Mouse (Mus musculus) CH12.LX (cell line): Measurements from ENCODE around the gene Hs3st6.

ENCODE experiments used
- BHLHE40 ChIP-seq: IDR thresholded peaks from 2 replicates; pipeline ENCODE4 v1.6.1; 2011; ENCODE audit warnings: mild to moderate bottlenecking, low read depth, low read length, improper control_type of control experiment
- CHD1 ChIP-seq: IDR thresholded peaks from 2 replicates; pipeline ENCODE4 v1.6.1; 2012; ENCODE audit warnings: low read depth, low read length, improper control_type of control experiment, inconsistent platforms
- CTCF ChIP-seq, 2 experiments: IDR thresholded peaks in 1 of 2; conservative IDR thresholded peaks in 1 of 2; 2 replicates each; pipeline ENCODE4 v1.5.1; 2011 to 2012; ENCODE audit warnings: low read depth in 2 of 2, low read length in 2 of 2, improper control_type of control experiment in 1 of 2, inconsistent platforms in 1 of 2, mild to moderate bottlenecking in 1 of 2, moderate library complexity in 1 of 2
- EP300 ChIP-seq: IDR thresholded peaks from 2 replicates; pipeline ENCODE4 v1.6.1; 2011; ENCODE audit warnings: low read length, improper control_type of control experiment
- HCFC1 ChIP-seq: IDR thresholded peaks from 2 replicates; pipeline ENCODE4 v1.6.1; 2012; ENCODE audit warnings: low read depth, mild to moderate bottlenecking, inconsistent platforms, low read length, improper control_type of control experiment
- MAX ChIP-seq: IDR thresholded peaks from 2 replicates; pipeline ENCODE4 v1.6.1; 2011; ENCODE audit warnings: low read length, improper control_type of control experiment
- MEF2A ChIP-seq: IDR thresholded peaks from 2 replicates; pipeline ENCODE4 v1.6.1; 2014; ENCODE audit warnings: low read depth, mild to moderate bottlenecking, inconsistent platforms, low read length, improper control_type of control experiment, borderline replicate concordance
- NELFE ChIP-seq: IDR thresholded peaks from 2 replicates; pipeline ENCODE4 v1.6.1; 2011; ENCODE audit warnings: low read depth, low read length, improper control_type of control experiment
- POLR2A ChIP-seq: IDR thresholded peaks from 2 replicates; pipeline ENCODE4 v1.6.1; 2011; ENCODE audit warnings: low read depth, mild to moderate bottlenecking, improper control_type of control experiment, low read length

- no peak for TF ChIP-seq EP300
- no peak for TF ChIP-seq MEF2A
- no peak for TF ChIP-seq CTCF (conservative IDR thresholded peaks at IDR 0.05 in 1 of 2, IDR thresholded peaks at IDR 0.05 in 1 of 2; ENCODE audit: low read depth in 2 of 2, low read length in 2 of 2)
- TF ChIP-seq POLR2A, result no peak
- TF ChIP-seq CHD1, result no peak
- TF ChIP-seq NELFE, result no peak
- TF ChIP-seq MAX, result no peak
- TF ChIP-seq HCFC1, result no peak
- TF ChIP-seq BHLHE40, result no peak
Observed at GRCm38 (mm10) chr17:24733434-24734050, 19.2 kb upstream of the Hs3st6 start.
